Mouse (Mus musculus): ENCODE measurements around the gene Micu2. TPM values are rescaled to one million over a fixed set of nuclear protein-coding genes. Genes with fewer than 3 reads are reported as not detected.

The Micu2 gene
- polyA plus RNA-seq, 1 experiment, result not detected

DNA sequence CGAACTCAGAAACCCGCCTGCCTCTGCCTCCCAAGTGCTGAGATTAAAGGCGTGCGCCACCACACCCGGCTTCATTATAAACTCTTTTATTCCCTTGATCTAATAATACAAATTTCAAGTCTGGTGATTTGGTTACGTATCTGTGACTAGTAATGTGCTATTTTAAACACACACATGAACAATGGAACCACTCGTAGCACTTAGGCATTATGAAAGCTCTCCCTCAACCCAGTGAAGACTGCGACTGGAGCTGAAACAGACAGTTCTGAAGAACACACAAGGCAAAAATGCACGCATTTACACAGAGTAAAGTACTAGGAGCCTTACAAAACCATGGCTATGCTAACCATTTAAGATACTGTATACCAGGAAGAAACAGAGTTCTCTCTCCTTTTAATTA lies 121.1 kb downstream of the Micu2 start:
- TF ChIP-seq GATA1 (IDR thresholded peaks at IDR 0.05; ENCODE audit: low read length), result no peak

DNA sequence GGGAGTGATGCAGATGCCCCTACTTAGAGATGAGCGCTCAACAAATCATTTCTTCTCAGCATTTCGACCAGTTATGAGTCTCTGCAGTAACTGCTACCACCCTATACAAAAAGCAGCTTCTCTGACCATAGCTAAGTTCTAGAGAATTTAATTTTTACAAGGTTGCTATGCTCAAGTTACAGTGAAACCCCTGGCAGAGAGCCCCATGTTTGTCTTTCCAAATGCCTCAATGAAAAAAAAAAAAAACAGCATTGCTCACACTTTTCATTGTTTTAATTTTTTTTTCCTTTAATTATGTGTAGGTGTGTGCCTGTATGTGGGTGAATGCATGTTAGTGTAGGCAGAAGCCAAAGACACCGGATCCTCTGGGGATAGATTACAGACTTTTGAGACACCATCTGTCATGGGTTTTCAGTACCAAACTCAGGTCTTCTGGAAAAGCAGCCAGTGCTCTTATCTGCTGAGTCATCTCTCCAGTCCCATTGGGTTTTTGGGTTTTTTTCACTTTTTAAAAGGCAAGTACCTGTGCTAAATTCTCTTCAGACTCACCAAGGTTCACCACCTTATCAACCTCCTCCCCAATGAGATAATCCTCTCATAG lies 132.3 kb downstream of the Micu2 start:
- no peak for TF ChIP-seq GATA1 (IDR thresholded peaks at IDR 0.05; ENCODE audit: low read length)

Other genes starting within 250 kb of the Micu2 start
- gene Lats2, start 240.9 kb downstream of the Micu2 start, polyA plus RNA-seq (2012), result 0.02 TPM in 1 of 2 replicates, not detected in the other
- gene Sap18, start 201.1 kb downstream of the Micu2 start, polyA plus RNA-seq (2012), result 478 and 509 TPM in 2 replicates
- gene Ska3, start 173.1 kb downstream of the Micu2 start, polyA plus RNA-seq (2012), result 6.0 and 12.0 TPM in 2 replicates
- 390 and 486 TPM in 2 replicates for gene Mrpl57, start 173.0 kb downstream of the Micu2 start, polyA plus RNA-seq (2012)
- gene Zdhhc20, start 109.0 kb downstream of the Micu2 start, polyA plus RNA-seq (2012), result 0.54 and 1.5 TPM in 2 replicates
- not detected in 2 replicates for gene Fgf9, start 71.3 kb upstream of the Micu2 start, polyA plus RNA-seq (2012)